Mouse (Mus musculus): ENCODE data around the gene Polr2b.

The Polr2b gene

DNA sequence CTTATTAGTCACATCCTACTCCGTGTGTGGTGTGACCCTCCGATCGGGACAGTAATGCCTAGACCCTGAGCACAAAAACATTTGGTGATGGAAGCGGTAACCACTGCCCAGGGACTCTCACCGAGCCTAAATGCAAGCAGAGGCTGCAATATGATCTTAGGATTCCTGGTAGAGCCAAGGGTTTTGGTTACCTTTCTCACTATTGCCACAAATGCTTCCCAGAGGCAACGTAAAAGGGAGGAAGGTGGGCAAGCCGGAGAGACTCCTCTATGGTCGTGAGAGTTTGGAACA is 77.4 kb downstream of the Polr2b start:
- DNase-seq (ENCODE audit: low spot score) = no peak

DNA sequence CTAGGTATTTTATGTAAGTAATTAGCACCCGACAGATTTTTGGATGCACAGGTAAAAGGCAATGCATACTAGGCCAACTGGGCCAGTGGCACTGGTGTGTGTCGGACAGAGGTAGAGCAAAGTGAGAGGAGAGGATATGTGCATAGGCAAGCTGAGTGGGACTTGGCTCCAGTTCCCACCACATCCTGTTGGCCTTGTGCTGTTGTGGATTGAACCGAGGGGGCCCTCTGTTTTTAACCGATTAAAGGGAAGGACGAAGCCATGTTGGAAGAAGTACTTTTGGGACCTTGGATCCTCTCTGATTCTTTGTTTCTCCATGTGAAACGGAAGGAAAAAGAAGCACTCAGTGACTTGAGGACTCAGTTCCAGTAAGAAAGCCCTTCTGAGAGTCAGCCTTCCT is 78.4 kb downstream of the Polr2b start:
- no peak for DNase-seq (ENCODE audit: low spot score)

DNA sequence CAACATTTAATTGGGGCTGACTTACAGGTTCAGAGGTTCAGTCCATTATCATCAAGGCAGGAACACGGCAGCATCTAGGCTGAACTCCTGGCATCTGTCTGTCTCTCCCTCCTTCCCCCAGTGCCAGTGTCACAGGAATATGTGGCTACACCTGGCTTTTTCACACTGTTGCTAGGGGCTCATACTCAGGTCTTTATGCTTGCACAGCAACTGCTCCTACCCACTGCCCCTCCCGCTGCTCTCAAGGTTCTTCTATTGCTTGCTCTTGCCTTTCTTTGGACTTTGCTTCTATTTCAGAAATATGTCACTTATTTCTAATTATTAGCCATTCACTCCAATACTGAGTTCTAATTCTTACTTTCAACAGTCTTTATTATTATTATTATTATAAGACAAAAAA is 80.3 kb downstream of the Polr2b start:
- DNase-seq (ENCODE audit: low spot score) = no peak

DNA sequence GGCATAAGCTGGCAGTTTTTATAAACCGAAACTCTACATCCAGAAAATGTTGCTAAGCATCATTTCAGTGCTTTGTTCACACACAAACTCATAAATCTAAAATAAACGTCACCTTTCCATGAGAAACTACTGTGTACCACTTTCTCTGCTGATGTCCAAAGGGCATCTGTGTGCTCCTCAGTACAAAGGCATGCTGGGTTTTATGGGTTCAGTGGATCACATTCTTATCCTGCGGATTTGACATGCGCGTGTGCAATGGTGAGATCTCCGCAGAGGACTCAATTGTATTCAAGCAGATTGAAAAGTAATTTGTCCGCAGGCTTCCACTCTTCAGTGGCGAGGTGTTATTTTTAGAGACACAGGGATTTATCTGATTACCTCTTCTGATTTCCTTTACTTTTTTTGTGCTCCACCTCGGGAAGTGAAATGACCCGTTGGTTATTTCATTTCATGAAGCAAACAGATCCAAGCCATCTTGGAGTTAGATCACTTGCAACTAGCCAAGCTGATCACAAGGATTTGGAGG is 83.2 kb downstream of the Polr2b start:
- no peak for DNase-seq (ENCODE audit: low spot score)

DNA sequence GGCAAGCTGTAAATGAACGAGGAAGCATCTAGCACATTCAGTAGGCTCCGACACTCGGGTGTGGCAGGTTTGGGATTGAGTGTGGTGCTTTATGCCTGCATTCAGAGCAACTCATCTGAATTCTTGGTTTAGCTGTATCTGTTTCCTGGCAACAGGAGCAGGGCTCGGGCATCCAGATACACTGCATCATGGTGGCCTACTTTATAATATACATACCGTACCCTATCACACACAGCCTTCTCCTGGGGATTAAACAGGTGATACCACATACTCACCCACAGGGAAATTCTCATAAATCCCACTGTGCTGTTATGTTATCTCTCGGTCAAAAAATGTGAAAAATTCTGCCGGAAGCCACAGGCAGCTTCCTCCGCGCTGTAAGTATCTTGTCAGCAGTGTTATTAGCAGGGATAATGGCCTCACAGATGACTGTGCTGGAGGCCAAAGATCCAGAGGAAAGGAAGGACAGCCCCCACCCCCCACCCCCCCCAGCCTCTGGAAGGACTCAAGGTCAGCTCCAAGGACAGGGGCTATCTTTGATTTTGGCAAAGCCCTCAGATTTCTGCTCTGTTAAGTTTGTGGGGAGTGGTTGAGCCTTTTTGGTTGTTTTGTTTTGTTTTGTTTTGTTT is 84.2 kb downstream of the Polr2b start:
- DNase-seq (ENCODE audit: low spot score) = no peak

DNA sequence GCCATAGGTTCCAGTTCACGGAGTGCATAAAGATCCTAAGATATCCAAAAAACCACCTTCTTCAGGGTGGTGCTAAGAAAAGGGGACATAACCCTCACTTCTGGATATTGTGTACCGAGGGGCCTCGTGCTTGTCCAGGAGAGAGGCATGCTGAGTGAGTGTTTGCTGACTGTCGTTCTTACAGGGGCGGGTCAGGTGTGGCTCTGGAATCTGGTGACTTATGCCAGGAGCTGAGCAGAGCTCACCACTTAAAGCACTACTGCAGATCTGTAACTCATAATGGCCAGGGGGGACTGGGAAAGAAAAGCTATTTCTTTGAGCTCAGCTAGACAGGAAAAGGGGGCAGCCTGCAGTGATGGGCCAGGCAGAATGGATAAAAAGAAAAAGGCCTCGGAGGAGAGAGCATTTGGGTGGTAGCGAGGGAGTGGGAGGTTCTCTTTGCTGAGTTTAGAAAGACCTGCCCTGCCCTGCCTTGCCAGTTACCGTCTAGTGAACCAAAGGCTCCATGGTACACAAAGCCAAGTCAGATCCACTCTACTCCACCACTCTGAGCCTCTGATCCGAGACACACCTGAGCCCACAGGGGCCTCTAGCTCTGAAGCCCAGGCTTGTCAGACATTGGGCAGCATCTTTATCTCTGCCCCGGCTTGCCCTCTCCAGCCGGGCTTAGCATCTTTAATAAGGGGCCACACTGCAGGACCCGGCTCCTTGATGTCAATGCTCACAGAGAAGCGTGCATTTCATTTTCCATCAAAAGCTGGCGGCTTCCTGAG is 88.5 kb downstream of the Polr2b start:
- no peak for DNase-seq (ENCODE audit: low spot score)
